Mouse (Mus musculus) embryonic facial prominence, embryonic 14.5 days (tissue): ENCODE results near the gene Maml3. TPM values are rescaled to one million over a fixed set of nuclear protein-coding genes. Genes with fewer than 3 reads are reported as not detected.

Experiments
- ATAC-seq: fragments of 200-750 bp; cut with Nextera tagmentation; 2 replicates; pipeline ENCODE4 v1.8.0; 2017; ENCODE audit warnings: low read depth, moderate number of reproducible peaks, moderate TSS enrichment
- DNase-seq: peaks from one replicate; pipeline ENCODE4 v3.0.0-alpha.2; 2015; ENCODE audit warnings: low spot score
- H3K27ac ChIP-seq: fragments of 300-500 bp; sonication (generic); replicated peaks from 2 replicates; pipeline ENCODE4 v1.5.1; 2014; ENCODE audit warnings: low read depth, mild to moderate bottlenecking, low read length, moderate library complexity
- H3K27me3 ChIP-seq: fragments of 300-500 bp; sonication (generic); replicated peaks from 2 replicates; pipeline ENCODE4 v1.6.1; 2014; ENCODE audit warnings: low read length; ENCODE audit not compliant: control insufficient read depth, insufficient read depth
- H3K36me3 ChIP-seq: fragments of 300-500 bp; sonication (generic); 2 replicates; pipeline ENCODE4 v1.6.1; 2014; ENCODE audit warnings: low read length, mixed read lengths; ENCODE audit not compliant: control insufficient read depth, insufficient read depth
- H3K4me1 ChIP-seq: fragments of 300-500 bp; sonication (generic); 2 replicates; pipeline ENCODE4 v1.6.1; 2014; ENCODE audit warnings: antibody characterized with exemption, low read length; ENCODE audit not compliant: control insufficient read depth, insufficient read depth
- H3K4me2 ChIP-seq: fragments of 300-500 bp; sonication (generic); 2 replicates; pipeline ENCODE4 v1.6.1; 2014; ENCODE audit warnings: low read depth, mild to moderate bottlenecking, low read length, moderate library complexity, mixed read lengths
- H3K4me3 ChIP-seq: fragments of 300-500 bp; sonication (generic); 2 replicates; pipeline ENCODE4 v1.5.1; 2014; ENCODE audit warnings: low read depth, mild to moderate bottlenecking, low read length
- H3K9ac ChIP-seq: fragments of 300-500 bp; sonication (generic); 2 replicates; pipeline ENCODE4 v1.6.1; 2014; ENCODE audit warnings: low read depth, mild to moderate bottlenecking, low read length, moderate library complexity, mixed read lengths
- H3K9me3 ChIP-seq: fragments of 300-500 bp; sonication (generic); 2 replicates; pipeline ENCODE4 v1.6.1; 2016; ENCODE audit warnings: low read length; ENCODE audit not compliant: control insufficient read depth
- WGBS: fragments of 180-500 bp; shearing (Covaris S2); extraction: QIAGEN DNeasy Blood & Tissue Kit; methylation state at CpG from one replicate; pipeline ENCODE4 v1.1.7; 2014; 5-methylcytosine and 5-hydroxymethylcytosine counted together
- polyA plus RNA-seq: library from polyadenylated mRNA; unstranded; fragments of >200 nt; fragmentation: Nextera tagmentation; extraction: Ambion mirVana; gene quantifications from 2 replicates; pipeline ENCODE4 v1.2.1, GENCODE M21; 2014

Gene Maml3
- polyA plus RNA-seq, 1 experiment from 2014 or later = 4.8 TPM

- no peaks in the 10 kb centered on the region for H3K27me3 ChIP-seq
- H3K4me3 ChIP-seq = no peak overlapping the region
- H3K36me3 ChIP-seq = no peaks in the 10 kb centered on the region
- H3K9me3 ChIP-seq = no peaks in the 10 kb centered on the region
- H3K9ac ChIP-seq = no peak overlapping the region
- no peak for DNase-seq
- H3K4me1 ChIP-seq = peaks cover 4% of the 10 kb centered on the region; the same call in 1 of the 2 replicates
- ATAC-seq = peak; percentile 35; the same call in 1 of the 2 replicates
- no peak overlapping the region for H3K27ac ChIP-seq
- 70% methylated on average over 14 of the region's 14 CpGs for WGBS
- no peak overlapping the region for H3K4me2 ChIP-seq
Observed at GRCm38 (mm10) chr3:51729109-51729918, 375.6 kb downstream of the Maml3 start.

GRCm38 (mm10) chr3:51728456-51728855 is 376.4 kb downstream of the Maml3 start:
- no peaks in the 10 kb centered on the region for H3K36me3 ChIP-seq
- no peaks in the 10 kb centered on the region for H3K9me3 ChIP-seq
- H3K4me3 ChIP-seq = no peak overlapping the region
- H3K27me3 ChIP-seq = no peaks in the 10 kb centered on the region
- no peak overlapping the region for H3K4me2 ChIP-seq
- peaks cover 4% of the 10 kb centered on the region for H3K4me1 ChIP-seq
- no peak for DNase-seq
- ATAC-seq = 0 out of 2 replicates have a peak, but pooled peaks have one; percentile 23
- H3K9ac ChIP-seq = no peak overlapping the region
- WGBS = 72% methylated on average over 12 of the region's 12 CpGs
- no peak overlapping the region for H3K27ac ChIP-seq

GRCm38 (mm10) chr3:51727968-51728367 is 376.9 kb downstream of the Maml3 start:
- ATAC-seq = no peak
- H3K9ac ChIP-seq = no peak overlapping the region
- 66% methylated on average over 8 of the region's 8 CpGs for WGBS
- no peak overlapping the region for H3K4me2 ChIP-seq
- H3K36me3 ChIP-seq = no peaks in the 10 kb centered on the region
- H3K27me3 ChIP-seq = no peaks in the 10 kb centered on the region
- no peaks in the 10 kb centered on the region for H3K9me3 ChIP-seq
- H3K4me3 ChIP-seq = no peak overlapping the region
- peak overlapping the region; percentile 33; the same call in 1 of the 2 replicates for H3K27ac ChIP-seq
- DNase-seq = no peak
- H3K4me1 ChIP-seq = peaks cover 4% of the 10 kb centered on the region

GRCm38 (mm10) chr3:51727487-51727886 is 377.4 kb downstream of the Maml3 start:
- DNase-seq (no peak), ATAC-seq (no peak)
- Histone ChIP-seq H3K4me1 (peaks cover 4% of the 10 kb centered on the region), H3K36me3 (no peaks in the 10 kb centered on the region), H3K9ac (no peak overlapping the region), H3K9me3 (no peaks in the 10 kb centered on the region), H3K4me2 (no peak overlapping the region), H3K27me3 (no peaks in the 10 kb centered on the region), H3K4me3 (no peak overlapping the region), H3K27ac (peak overlapping the region; percentile 33; the same call in 1 of the 2 replicates)
- WGBS = 78% methylated on average over 3 of the region's 3 CpGs

GRCm38 (mm10) chr3:51726257-51726656 is 378.6 kb downstream of the Maml3 start:
- H3K27ac ChIP-seq = no peak overlapping the region

GRCm38 (mm10) chr3:51719982-51720381 is 384.9 kb downstream of the Maml3 start:
- no peaks in the 10 kb centered on the region for H3K9me3 ChIP-seq
- H3K4me2 ChIP-seq = no peak overlapping the region
- ATAC-seq = no peak
- peaks cover 2% of the 10 kb centered on the region; the same call in 1 of the 2 replicates for H3K4me1 ChIP-seq
- H3K4me3 ChIP-seq = no peak overlapping the region
- H3K9ac ChIP-seq = no peak overlapping the region
- no peak overlapping the region for H3K27ac ChIP-seq
- WGBS = 47% methylated on average over 1 of the region's 1 CpGs
- no peak for DNase-seq
- H3K36me3 ChIP-seq = no peaks in the 10 kb centered on the region
- H3K27me3 ChIP-seq = no peaks in the 10 kb centered on the region

More at GRCm38 (mm10) chr3:51726257-51726656, 378.6 kb downstream of the Maml3 start:
- Histone ChIP-seq H3K9ac (no peak overlapping the region), H3K4me3 (no peak overlapping the region), H3K4me1 (peaks cover 4% of the 10 kb centered on the region), H3K9me3 (no peaks in the 10 kb centered on the region), H3K4me2 (no peak overlapping the region), H3K36me3 (no peaks in the 10 kb centered on the region), H3K27me3 (no peaks in the 10 kb centered on the region)
- 79% methylated on average over 6 of the region's 6 CpGs for WGBS
- no peak for ATAC-seq
- no peak for DNase-seq

- Histone ChIP-seq H3K9ac (no peak overlapping the region), H3K36me3 (no peaks in the 10 kb centered on the region), H3K4me1 (peaks cover 4% of the 10 kb centered on the region; the same call in 1 of the 2 replicates), H3K4me3 (no peak overlapping the region), H3K27me3 (no peaks in the 10 kb centered on the region), H3K27ac (no peak overlapping the region), H3K4me2 (no peak overlapping the region), H3K9me3 (no peaks in the 10 kb centered on the region)
- DNase-seq (no peak), ATAC-seq (no peak)
- WGBS = 81% methylated on average over 3 of the region's 3 CpGs
Observed at GRCm38 (mm10) chr3:51719373-51719772, 385.5 kb downstream of the Maml3 start.

GRCm38 (mm10) chr3:51717909-51718308 is 387.0 kb downstream of the Maml3 start:
- Histone ChIP-seq H3K9ac (no peak overlapping the region), H3K27ac (no peak overlapping the region), H3K27me3 (no peaks in the 10 kb centered on the region), H3K4me3 (no peak overlapping the region), H3K4me1 (peaks cover 7% of the 10 kb centered on the region; the same call in 1 of the 2 replicates), H3K4me2 (no peak overlapping the region), H3K9me3 (no peaks in the 10 kb centered on the region), H3K36me3 (no peaks in the 10 kb centered on the region)
- 57% methylated on average over 4 of the region's 4 CpGs for WGBS
- no peak for DNase-seq
- ATAC-seq = no peak

GRCm38 (mm10) chr3:51717455-51717854 is 387.4 kb downstream of the Maml3 start:
- DNase-seq = no peak
- WGBS = 37% methylated on average over 3 of the region's 3 CpGs
- H3K4me1 ChIP-seq = peaks cover 7% of the 10 kb centered on the region; the same call in 1 of the 2 replicates

More at GRCm38 (mm10) chr3:51717455-51717854, 387.4 kb downstream of the Maml3 start:
- Histone ChIP-seq H3K4me2 (no peak overlapping the region), H3K27me3 (no peaks in the 10 kb centered on the region), H3K4me3 (no peak overlapping the region), H3K36me3 (no peaks in the 10 kb centered on the region), H3K27ac (no peak overlapping the region), H3K9ac (no peak overlapping the region), H3K9me3 (no peaks in the 10 kb centered on the region)
- ATAC-seq = no peak
